Mouse (Mus musculus) adrenal gland, postnatal 4 days (tissue): Measurements from ENCODE around the gene Stab2. TPM values are rescaled to one million over a fixed set of nuclear protein-coding genes. Genes with fewer than 3 reads are reported as not detected.

Source experiments
- DNase-seq, 2 experiments: peaks; one replicate each; pipeline ENCODE4 v3.0.0; 2021 to 2022; ENCODE audit warnings: low spot score in 2 of 2, mixed read lengths in 2 of 2
- total RNA-seq, 2 experiments: library from RNA; stranded (reverse); gene quantifications; 2 replicates each; pipeline ENCODE4 v1.2.3; 2021

The Stab2 gene
- total RNA-seq, 2 experiments from 2014 or later, result 3.6 to 12.6 TPM

GRCm38 (mm10) chr10:86836784-86837183 lies 171.0 kb downstream of the Stab2 start:
- DNase-seq, result no peak

- DNase-seq, result no peak
Measured at GRCm38 (mm10) chr10:86829515-86829914, 178.3 kb downstream of the Stab2 start.

GRCm38 (mm10) chr10:86828221-86829135 lies 179.3 kb downstream of the Stab2 start:
- DNase-seq, result no peak

GRCm38 (mm10) chr10:86826929-86827328 lies 180.9 kb downstream of the Stab2 start:
- no peak for DNase-seq

GRCm38 (mm10) chr10:86825871-86826522 lies 181.8 kb downstream of the Stab2 start:
- DNase-seq, result no peak

- DNase-seq, result no peak
Measured at GRCm38 (mm10) chr10:86824871-86825270, 183.0 kb downstream of the Stab2 start.

- DNase-seq, result no peak
Measured at GRCm38 (mm10) chr10:86824093-86824492, 183.7 kb downstream of the Stab2 start.

GRCm38 (mm10) chr10:86821014-86821413 lies 186.8 kb downstream of the Stab2 start:
- no peak for DNase-seq

GRCm38 (mm10) chr10:86819649-86820165 lies 188.1 kb downstream of the Stab2 start:
- no peak for DNase-seq

- no peak for DNase-seq
Measured at GRCm38 (mm10) chr10:86815133-86815532, 192.7 kb downstream of the Stab2 start.

- peak in 1 of 2 experiments; percentile 18 for DNase-seq
Measured at GRCm38 (mm10) chr10:86814292-86815131, 193.3 kb downstream of the Stab2 start.

GRCm38 (mm10) chr10:86810612-86811011 lies 197.2 kb downstream of the Stab2 start:
- DNase-seq, result no peak

GRCm38 (mm10) chr10:86810000-86810399 lies 197.8 kb downstream of the Stab2 start:
- no peak for DNase-seq

- no peak for DNase-seq
Measured at GRCm38 (mm10) chr10:86808013-86808758, 199.6 kb downstream of the Stab2 start.

GRCm38 (mm10) chr10:86807362-86807761 lies 200.5 kb downstream of the Stab2 start:
- no peak for DNase-seq

GRCm38 (mm10) chr10:86796073-86796741 lies 211.6 kb downstream of the Stab2 start:
- no peak for DNase-seq

- DNase-seq, result no peak
Measured at GRCm38 (mm10) chr10:86794794-86795535, 212.9 kb downstream of the Stab2 start.

GRCm38 (mm10) chr10:86794196-86794595 lies 213.6 kb downstream of the Stab2 start:
- DNase-seq, result no peak

GRCm38 (mm10) chr10:86793509-86793951 lies 214.3 kb downstream of the Stab2 start:
- no peak for DNase-seq
